Mouse (Mus musculus) CD4-positive, CD25-positive, alpha-beta regulatory T cell, adult 4 months (primary cell): ENCODE measurements around the gene Arfip1. TPM values are rescaled to one million over a fixed set of nuclear protein-coding genes. Genes with fewer than 3 reads are reported as not detected.
A peak's percentile ranks its signal among the peaks of the same experiment; 100 is the strongest.

Source experiments
- ATAC-seq: one replicate; pipeline ENCODE4 v1.8.0; 2017
- polyA plus RNA-seq, 2 experiments: library from polyadenylated mRNA; unstranded; fragments of 100-300 nt; shearing (Covaris generic); gene quantifications; one replicate each; pipeline ENCODE4 v1.2.1; 2017

Arfip1 gene
- polyA plus RNA-seq, 2 experiments from 2014 or later = 37.0 to 40.9 TPM

GRCm38 (mm10) chr3:84484891-84485290, 97.5 kb downstream of the Arfip1 start:
- ATAC-seq = no peak

- ATAC-seq = no peak
Observed at GRCm38 (mm10) chr3:84484333-84484732, 98.1 kb downstream of the Arfip1 start.

GRCm38 (mm10) chr3:84482121-84482520, 100.3 kb downstream of the Arfip1 start:
- no peak for ATAC-seq

GRCm38 (mm10) chr3:84481104-84481503, 101.3 kb downstream of the Arfip1 start:
- no peak for ATAC-seq

GRCm38 (mm10) chr3:84480006-84480897, 102.2 kb downstream of the Arfip1 start, which contains the start of gene Fhdc1:
Fhdc1 (minus strand) TSS chr3:84480429.
- ATAC-seq = peak; percentile 63

GRCm38 (mm10) chr3:84479293-84480005, 103.0 kb downstream of the Arfip1 start:
- ATAC-seq = peak; percentile 15

GRCm38 (mm10) chr3:84478896-84479292, 103.5 kb downstream of the Arfip1 start:
- ATAC-seq = no peak

- ATAC-seq = no peak
Observed at GRCm38 (mm10) chr3:84478195-84478594, 104.2 kb downstream of the Arfip1 start.

GRCm38 (mm10) chr3:84477498-84477897, 104.9 kb downstream of the Arfip1 start:
- peak; percentile 30 for ATAC-seq

- no peak for ATAC-seq
Observed at GRCm38 (mm10) chr3:84474981-84475775, 107.2 kb downstream of the Arfip1 start.

GRCm38 (mm10) chr3:84474398-84474797, 108.0 kb downstream of the Arfip1 start:
- no peak for ATAC-seq

GRCm38 (mm10) chr3:84472955-84473354, 109.5 kb downstream of the Arfip1 start:
- ATAC-seq = no peak

GRCm38 (mm10) chr3:84472527-84472926, 109.9 kb downstream of the Arfip1 start:
- ATAC-seq = no peak

- no peak for ATAC-seq
Observed at GRCm38 (mm10) chr3:84471146-84471545, 111.3 kb downstream of the Arfip1 start.

- ATAC-seq = no peak
Observed at GRCm38 (mm10) chr3:84468111-84468453, 114.3 kb downstream of the Arfip1 start.

GRCm38 (mm10) chr3:84467419-84468110, 114.9 kb downstream of the Arfip1 start:
- ATAC-seq = no peak

- ATAC-seq = no peak
Observed at GRCm38 (mm10) chr3:84465822-84466500, 116.5 kb downstream of the Arfip1 start.

- ATAC-seq = no peak
Observed at GRCm38 (mm10) chr3:84461687-84462086, 120.7 kb downstream of the Arfip1 start.

GRCm38 (mm10) chr3:84460952-84461351, 121.5 kb downstream of the Arfip1 start:
- ATAC-seq = peak; percentile 53

GRCm38 (mm10) chr3:84460499-84460898, 121.9 kb downstream of the Arfip1 start:
- peak; percentile 17 for ATAC-seq

- ATAC-seq = no peak
Observed at GRCm38 (mm10) chr3:84455733-84456417, 126.5 kb downstream of the Arfip1 start.
